Mouse (Mus musculus) ES-E14 (cell line): ENCODE measurements around the gene Slf2.

ENCODE experiments used
- CHD2 ChIP-seq: IDR thresholded peaks from 2 replicates; pipeline ENCODE4 v1.6.1; 2014; ENCODE audit warnings: mild to moderate bottlenecking, low read depth, low read length, inconsistent platforms
- HCFC1 ChIP-seq: IDR thresholded peaks from 2 replicates; pipeline ENCODE4 v1.6.1; 2012; ENCODE audit warnings: low read length, inconsistent platforms, borderline replicate concordance; ENCODE audit not compliant: insufficient read depth
- ZC3H11A ChIP-seq: IDR thresholded peaks from 2 replicates; pipeline ENCODE4 v1.6.1; 2012; ENCODE audit warnings: low read depth, mild to moderate bottlenecking, inconsistent platforms, low read length, borderline replicate concordance
- ZNF384 ChIP-seq: IDR thresholded peaks from 2 replicates; pipeline ENCODE4 v1.6.1; 2012; ENCODE audit warnings: low read depth, low read length, inconsistent platforms

DNA sequence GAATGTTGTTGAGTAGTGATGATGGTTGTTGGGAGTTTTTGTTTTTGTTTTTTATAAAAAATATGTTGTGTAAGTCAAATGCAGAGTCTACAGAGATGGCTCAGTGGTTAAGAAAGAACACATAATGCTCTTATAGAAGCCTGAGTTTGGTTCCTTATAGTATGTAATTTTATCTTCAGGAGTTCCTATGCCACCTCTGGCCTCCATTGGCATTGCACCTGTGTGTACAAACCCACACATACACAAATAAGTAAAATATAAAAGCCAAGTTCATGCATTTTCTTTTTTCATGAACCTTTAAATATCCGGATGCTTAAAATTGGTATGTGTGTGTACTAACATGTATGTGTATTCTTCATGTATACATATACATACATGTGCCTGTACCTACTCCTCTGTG is 35.0 kb downstream of the Slf2 start:
- TF ChIP-seq HCFC1 (no peak), ZC3H11A (no peak), ZNF384 (no peak), CHD2 (no peak)
